Mouse (Mus musculus) layer of hippocampus, postnatal 36 days (tissue): ENCODE results near the gene Sfswap. TPM values are rescaled to one million over a fixed set of nuclear protein-coding genes. Genes with fewer than 3 reads are reported as not detected.
"Not testable (repeated sequence)": the region's sequence is repeated elsewhere in the genome, so short reads cannot be mapped to it uniquely, and the experiment has no call there.

Experiments
- DNase-seq, 2 experiments: peaks; one replicate each; pipeline ENCODE4 v3.0.0; 2022
- total RNA-seq, 2 experiments: library from RNA; stranded (reverse); gene quantifications; 2 replicates each; pipeline ENCODE4 v1.2.3; 2021

Gene Sfswap
- total RNA-seq, 2 experiments from 2014 or later, result 121 to 142 TPM

DNA sequence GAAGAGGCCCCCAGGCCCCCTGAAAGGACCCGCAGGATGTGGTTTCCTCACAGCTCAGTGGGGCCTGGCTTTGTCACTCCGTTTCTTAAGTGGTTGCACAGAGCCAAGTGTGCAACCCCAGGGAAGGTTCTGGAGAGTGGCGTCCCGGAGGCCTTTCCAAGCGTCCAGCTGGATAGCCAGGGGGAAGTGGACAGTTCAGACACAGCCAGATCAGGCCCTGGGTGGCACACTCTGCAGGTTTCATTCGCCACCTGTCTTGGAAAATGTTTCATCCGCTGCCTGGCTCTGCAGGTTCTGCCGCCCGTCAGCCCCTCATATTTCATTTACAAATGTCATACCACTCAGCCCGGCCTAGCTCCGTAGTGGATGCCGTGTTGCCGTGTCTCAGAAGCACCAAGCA lies 85.5 kb downstream of the Sfswap start:
- no peak for DNase-seq

GRCm38 (mm10) chr5:129590915-129591314 lies 89.9 kb downstream of the Sfswap start:
- DNase-seq, result peak in 1 of 2 experiments; percentile 50

- DNase-seq, result peak; percentile 83 to 86
Observed at GRCm38 (mm10) chr5:129594116-129595114, 93.4 kb downstream of the Sfswap start.

GRCm38 (mm10) chr5:129602071-129602487 lies 101.1 kb downstream of the Sfswap start:
- no peak for DNase-seq

DNA sequence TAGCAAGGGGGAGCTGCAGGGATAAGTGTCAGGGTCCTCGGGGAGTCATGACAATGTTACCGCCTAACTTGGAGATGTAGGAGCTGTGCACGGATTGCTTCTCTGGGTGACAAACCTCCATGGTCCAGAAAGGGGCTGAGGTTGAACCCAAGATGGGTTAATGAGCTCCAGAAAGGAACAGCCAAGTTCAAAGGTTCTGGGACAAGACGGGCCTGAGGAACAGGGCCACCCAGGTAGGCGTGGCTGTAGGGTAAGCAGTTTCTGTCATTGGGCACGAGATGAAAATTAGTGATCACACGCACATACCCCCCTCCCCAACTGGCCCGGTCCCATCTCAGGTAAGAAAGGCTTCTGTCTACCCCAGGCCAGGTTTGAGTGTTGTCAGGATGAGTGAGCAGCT lies 106.5 kb downstream of the Sfswap start:
- DNase-seq, result no peak

- DNase-seq, result peak; percentile 57 to 71
Observed at GRCm38 (mm10) chr5:129611060-129611459, 110.0 kb downstream of the Sfswap start.

GRCm38 (mm10) chr5:129620600-129620999 lies 119.6 kb downstream of the Sfswap start:
- DNase-seq, result not testable (repeated sequence)

Other genes starting within 250 kb of the Sfswap start
- gene Mmp17, start 82.9 kb downstream of the Sfswap start, total RNA-seq, result 100 to 1,000 TPM; 128 to 136 TPM
- 1 to 10 TPM; 7.4 to 7.7 TPM for gene Zfp11, start 168.9 kb downstream of the Sfswap start, total RNA-seq
- gene Sept14, start 207.3 kb downstream of the Sfswap start, total RNA-seq, result not detected
- gene Mrps17, start 214.3 kb downstream of the Sfswap start, total RNA-seq, result 10 to 100 TPM; 75.0 to 87.6 TPM
- gene Nipsnap2, start 223.8 kb downstream of the Sfswap start, total RNA-seq, result 10 to 100 TPM; 75.4 to 76.4 TPM